12 mouse cellular contexts compared by ENCODE assay signal in genomic region chr6:88793243-88793642, GRCm38 (mm10). TPM values are rescaled to one million over a fixed set of nuclear protein-coding genes. Genes with fewer than 3 reads are reported as not detected.
DNase-seq lines count a peak whose midpoint lies in the region; ATAC-seq and TF ChIP-seq lines count a peak whose summit lies in the region.
"Had no signal": no experiment of that assay in that cellular context is flagged by ENCODE, and none has a peak within 500 bp of the region (broad histone marks: within the 10 kb centered on the region; RNA-seq: fewer than 3 reads in every experiment).

No protein-coding gene starts in this region.

- ATAC-seq in intestine, embryonic 15.5 days: no peak
- no peak for ATAC-seq in intestine, postnatal 0 days
- ATAC-seq in embryonic facial prominence, embryonic 14.5 days (ENCODE audit: low read depth): no peak
- ATAC-seq in midbrain, embryonic 16.5 days: peak; percentile 75
- no peak for ATAC-seq in intestine, embryonic 16.5 days

- no peak for TF ChIP-seq CTCF in intestine, postnatal 0 days (IDR thresholded peaks at IDR 0.05; ENCODE audit: low read depth)

- no peaks in the 10 kb centered on the region for H3K9me3 ChIP-seq in intestine, embryonic 15.5 days
- H3K9me3 ChIP-seq in intestine, postnatal 0 days (ENCODE audit: control insufficient read depth): no peaks in the 10 kb centered on the region
- H3K9me3 ChIP-seq in embryonic facial prominence, embryonic 14.5 days (ENCODE audit: control insufficient read depth, low read length): no peaks in the 10 kb centered on the region
- H3K9me3 ChIP-seq in midbrain, embryonic 16.5 days (replicated peaks; ENCODE audit: control insufficient read depth, low read length, poor library complexity, severe bottlenecking): no peaks in the 10 kb centered on the region
- H3K9me3 ChIP-seq in heart, embryonic 10.5 days: no peaks in the 10 kb centered on the region
- H3K9me3 ChIP-seq in intestine, embryonic 16.5 days (ENCODE audit: control insufficient read depth, low read length): no peaks in the 10 kb centered on the region
- H3K9me3 ChIP-seq: embryonic facial prominence, embryonic 12.5 days had no signal

- WGBS in intestine, embryonic 15.5 days: 72% methylated on average over 2 of the region's 2 CpGs
- 68% methylated on average over 2 of the region's 2 CpGs for WGBS in intestine, postnatal 0 days
- WGBS in embryonic facial prominence, embryonic 14.5 days: 36% methylated on average over 2 of the region's 2 CpGs
- WGBS in midbrain, embryonic 16.5 days: 19% methylated on average over 2 of the region's 2 CpGs
- WGBS in heart, embryonic 10.5 days: 59% methylated on average over 2 of the region's 2 CpGs
- WGBS in intestine, embryonic 16.5 days: 55% methylated on average over 2 of the region's 2 CpGs

- DNase-seq in adrenal gland, postnatal 25 days: peak; percentile 46
- no peak for DNase-seq in embryonic facial prominence, embryonic 14.5 days (ENCODE audit: low spot score)
- no peak for DNase-seq in heart, embryonic 10.5 days (ENCODE audit: low spot score)
- DNase-seq in layer of hippocampus, postnatal 25 days (ENCODE audit: extremely low spot score in 1 of 2, low spot score in 1 of 2): no peak
- DNase-seq: gastrocnemius, postnatal 36 days; kidney, adult 18-20 months; thymus, postnatal 14 days had no signal

- peak overlapping the region; percentile 13; the same call in 1 of the 2 replicates for H3K9ac ChIP-seq in intestine, embryonic 15.5 days
- no peak overlapping the region for H3K9ac ChIP-seq in intestine, postnatal 0 days (ENCODE audit: low read depth, low read length)
- no peak overlapping the region for H3K9ac ChIP-seq in embryonic facial prominence, embryonic 14.5 days (ENCODE audit: low read depth, low read length)
- H3K9ac ChIP-seq in midbrain, embryonic 16.5 days (ENCODE audit: low read depth, low read length): no peak overlapping the region
- no peak overlapping the region for H3K9ac ChIP-seq in intestine, embryonic 16.5 days (ENCODE audit: low read depth, low read length)
- H3K9ac ChIP-seq: embryonic facial prominence, embryonic 12.5 days had no signal

- peaks cover 34% of the 10 kb centered on the region for H3K4me1 ChIP-seq in intestine, embryonic 15.5 days (replicated peaks)
- H3K4me1 ChIP-seq in intestine, postnatal 0 days (replicated peaks; ENCODE audit: control insufficient read depth, insufficient read depth, low read length): no peaks in the 10 kb centered on the region
- H3K4me1 ChIP-seq in embryonic facial prominence, embryonic 14.5 days (ENCODE audit: control insufficient read depth, insufficient read depth, low read length): no peaks in the 10 kb centered on the region
- peaks cover 22% of the 10 kb centered on the region for H3K4me1 ChIP-seq in midbrain, embryonic 16.5 days (ENCODE audit: control insufficient read depth, insufficient read depth, low read length)
- H3K4me1 ChIP-seq in heart, embryonic 10.5 days: peaks cover 25% of the 10 kb centered on the region
- H3K4me1 ChIP-seq in intestine, embryonic 16.5 days (ENCODE audit: control insufficient read depth, insufficient read depth, low read length): peaks cover 19% of the 10 kb centered on the region

- no peak overlapping the region for H3K4me3 ChIP-seq in intestine, embryonic 15.5 days (replicated peaks)
- H3K4me3 ChIP-seq in intestine, postnatal 0 days (ENCODE audit: low read depth, low read length): no peak overlapping the region
- no peak overlapping the region for H3K4me3 ChIP-seq in embryonic facial prominence, embryonic 14.5 days (ENCODE audit: low read depth, low read length)
- no peak overlapping the region for H3K4me3 ChIP-seq in midbrain, embryonic 16.5 days (ENCODE audit: low read depth, low read length)
- H3K4me3 ChIP-seq in heart, embryonic 10.5 days: no peak overlapping the region
- no peak overlapping the region for H3K4me3 ChIP-seq in intestine, embryonic 16.5 days (ENCODE audit: low read length)
- H3K4me3 ChIP-seq: embryonic facial prominence, embryonic 12.5 days had no signal

- H3K27ac ChIP-seq in intestine, embryonic 15.5 days: no peak overlapping the region
- no peak overlapping the region for H3K27ac ChIP-seq in intestine, postnatal 0 days (ENCODE audit: low read depth, low read length)
- H3K27ac ChIP-seq in embryonic facial prominence, embryonic 14.5 days (replicated peaks; ENCODE audit: low read depth, low read length): 0 out of 2 replicates have a peak overlapping the region, but pooled peaks have one; percentile 28
- no peak overlapping the region for H3K27ac ChIP-seq in midbrain, embryonic 16.5 days (ENCODE audit: low read length)
- H3K27ac ChIP-seq in heart, embryonic 10.5 days: no peak overlapping the region
- no peak overlapping the region for H3K27ac ChIP-seq in intestine, embryonic 16.5 days (ENCODE audit: low read length)
- H3K27ac ChIP-seq: embryonic facial prominence, embryonic 12.5 days had no signal

- no peaks in the 10 kb centered on the region for H3K36me3 ChIP-seq in intestine, embryonic 15.5 days
- H3K36me3 ChIP-seq in intestine, postnatal 0 days (ENCODE audit: control insufficient read depth, insufficient read depth): no peaks in the 10 kb centered on the region
- no peaks in the 10 kb centered on the region for H3K36me3 ChIP-seq in embryonic facial prominence, embryonic 14.5 days (ENCODE audit: control insufficient read depth, insufficient read depth, low read length)
- H3K36me3 ChIP-seq in midbrain, embryonic 16.5 days (ENCODE audit: control insufficient read depth, insufficient read depth, low read length): no peaks in the 10 kb centered on the region
- H3K36me3 ChIP-seq in heart, embryonic 10.5 days: no peaks in the 10 kb centered on the region
- H3K36me3 ChIP-seq in intestine, embryonic 16.5 days (ENCODE audit: control insufficient read depth, insufficient read depth, low read length): no peaks in the 10 kb centered on the region
- H3K36me3 ChIP-seq: embryonic facial prominence, embryonic 12.5 days had no signal

- no peaks in the 10 kb centered on the region for H3K27me3 ChIP-seq in intestine, embryonic 15.5 days (replicated peaks)
- no peaks in the 10 kb centered on the region for H3K27me3 ChIP-seq in intestine, postnatal 0 days (replicated peaks; ENCODE audit: control insufficient read depth, insufficient read depth, low read length)
- no peaks in the 10 kb centered on the region for H3K27me3 ChIP-seq in embryonic facial prominence, embryonic 14.5 days (replicated peaks; ENCODE audit: control insufficient read depth, insufficient read depth, low read length)
- no peaks in the 10 kb centered on the region for H3K27me3 ChIP-seq in midbrain, embryonic 16.5 days (ENCODE audit: control insufficient read depth, insufficient read depth, low read depth, low read length)
- peaks cover 5% of the 10 kb centered on the region; the same call in 1 of the 2 replicates for H3K27me3 ChIP-seq in heart, embryonic 10.5 days (ENCODE audit: insufficient read depth, poor library complexity, severe bottlenecking)
- no peaks in the 10 kb centered on the region for H3K27me3 ChIP-seq in intestine, embryonic 16.5 days (replicated peaks; ENCODE audit: control insufficient read depth, insufficient read depth, low read length)
- H3K27me3 ChIP-seq: embryonic facial prominence, embryonic 12.5 days had no signal

- H3K4me2 ChIP-seq in intestine, embryonic 15.5 days (replicated peaks): no peak overlapping the region
- H3K4me2 ChIP-seq in intestine, postnatal 0 days (replicated peaks; ENCODE audit: low read depth): no peak overlapping the region
- no peak overlapping the region for H3K4me2 ChIP-seq in embryonic facial prominence, embryonic 14.5 days (ENCODE audit: low read depth, low read length)
- H3K4me2 ChIP-seq in midbrain, embryonic 16.5 days (ENCODE audit: low read length): no peak overlapping the region
- H3K4me2 ChIP-seq in intestine, embryonic 16.5 days (ENCODE audit: low read depth, low read length): no peak overlapping the region
- H3K4me2 ChIP-seq: embryonic facial prominence, embryonic 12.5 days had no signal

RNA-seq across cellular contexts. Expression of gene Abtb1, which starts 48.5 kb away (rescaled TPM):
- polyA plus RNA-seq in intestine, embryonic 15.5 days (2015; fragmentation: Nextera tagmentation; extraction: Ambion mirVana): 24.2 and 25.0 TPM in 2 replicates
- 22.7 and 23.9 TPM in 2 replicates for polyA plus RNA-seq in intestine, postnatal 0 days (2015; fragmentation: Nextera tagmentation; extraction: Ambion mirVana)
- 40.6 and 43.0 TPM in 2 replicates for total RNA-seq in adrenal gland, postnatal 25 days (2021)
- polyA plus RNA-seq in embryonic facial prominence, embryonic 14.5 days (2014; fragmentation: Nextera tagmentation; extraction: Ambion mirVana): 21.0 and 25.9 TPM in 2 replicates
- polyA plus RNA-seq in midbrain, embryonic 16.5 days (2015; fragmentation: Nextera tagmentation; extraction: Ambion mirVana): 37.3 and 40.7 TPM in 2 replicates
- polyA plus RNA-seq in heart, embryonic 10.5 days (2016; fragmentation: Nextera tagmentation; extraction: Ambion mirVana): 20.9 and 23.5 TPM in 2 replicates
- polyA plus RNA-seq in intestine, embryonic 16.5 days (2015; fragmentation: Nextera tagmentation; extraction: Ambion mirVana): 26.6 and 29.2 TPM in 2 replicates
- 10 to 100 TPM; 32.7 to 34.1 TPM for total RNA-seq in layer of hippocampus, postnatal 25 days (2021)
